Mouse (Mus musculus) monocyte, adult 59 days (primary cell): ENCODE measurements around the gene Dnmt3a. TPM values are rescaled to one million over a fixed set of nuclear protein-coding genes. Genes with fewer than 3 reads are reported as not detected.

Source experiments
- total RNA-seq, 2 experiments: library from RNA; stranded (reverse); gene quantifications; one replicate each; pipeline ENCODE4 v1.2.4; 2023

The Dnmt3a gene
- 10 to 100 TPM; 59.6 to 95.9 TPM for total RNA-seq

GRCm38 (mm10) chr12:3805852-3806251 lies at the start of gene Dnmt3a:
Gene Dnmt3a (plus strand): TSS chr12:3806007.

GRCm38 (mm10) chr12:3954651-3955050 lies 148.8 kb downstream of the Dnmt3a start, which contains the start of gene Pomc:
Gene Pomc (plus strand): TSS chr12:3954951.

Other genes with a start within 250 kb of the Dnmt3a start
- gene Dtnb, start 233.6 kb upstream of the Dnmt3a start, total RNA-seq = 10 to 100 TPM; 19.9 to 21.0 TPM
- gene Pomc, start 148.9 kb downstream of the Dnmt3a start, total RNA-seq = 1 to 10 TPM in 1 of 2 experiments, under 1 TPM in 1; 0.52 to 1.5 TPM
- under 1 TPM; 0.15 to 0.42 TPM for gene Efr3b, start 232.9 kb downstream of the Dnmt3a start, total RNA-seq